Mouse (Mus musculus) T-helper 17 cell (primary cell): Measurements from ENCODE around the gene Upb1.

Source experiments
- in situ Hi-C, 2 experiments: fragments of 300-600 bp; cut with MboI, MseI; formaldehyde crosslinking; loops; 1 replicate in 1 of 2; 2 replicates in 1 of 2; pipeline ENCODE4 v1.15.1; 2025; ENCODE audit warnings: high pct_unique_total_duplicates in 2 of 2

The Upb1 gene

GRCm38 (mm10) chr10:75490731-75491130, 89.8 kb downstream of the Upb1 start:
- in situ Hi-C loops: no loop called here
